In the genomic region with DNA sequence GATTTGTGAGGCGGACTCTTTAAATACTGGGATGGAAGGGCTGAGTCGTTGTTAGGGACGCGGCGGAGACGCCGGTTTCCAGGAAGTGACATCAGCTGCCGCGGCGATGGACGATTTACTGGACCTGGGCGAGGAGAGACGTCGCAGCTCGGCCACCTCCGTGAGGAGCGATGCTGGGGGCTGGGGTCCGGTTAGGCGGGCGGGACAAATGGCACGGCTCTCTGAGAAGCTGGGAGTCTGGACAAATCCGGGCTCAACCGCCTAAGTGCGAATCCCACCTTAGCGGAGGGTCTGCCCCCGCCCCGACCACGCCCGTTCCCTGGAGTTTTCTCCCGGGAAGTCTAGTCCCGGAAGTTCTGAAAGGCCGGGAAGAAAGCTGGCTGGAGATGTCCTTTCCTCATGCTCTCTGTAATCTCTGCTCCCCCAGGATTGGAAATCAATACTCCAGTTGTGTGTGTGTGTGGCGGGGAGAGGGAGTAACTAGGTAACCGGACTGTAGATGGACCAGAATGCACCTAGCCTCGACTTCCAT, we compare ENCODE assay signal across 8 mouse cellular contexts. TPM values are rescaled to one million over a fixed set of nuclear protein-coding genes. Genes with fewer than 3 reads are reported as not detected.
DNase-seq lines count a peak whose midpoint lies in the region; ATAC-seq and TF ChIP-seq lines count a peak whose summit lies in the region.

TSS of gene Ift43 (plus strand) at position 61 of the 532 bp plus-strand sequence.

- TF ChIP-seq POLR2A in spleen, adult 2 months (IDR thresholded peaks at IDR 0.05; ENCODE audit: low read depth, low read length): no peak

- no peaks in the 10 kb centered on the region; the same call in 1 of the 2 replicates for H3K4me1 ChIP-seq in spleen, adult 2 months (ENCODE audit: control insufficient read depth, insufficient read depth, insufficient read length)
- H3K4me1 ChIP-seq in embryonic facial prominence, embryonic 12.5 days: peaks cover 9% of the 10 kb centered on the region

- peak within 1 kb of the TSS; percentile 70 for H3K4me2 ChIP-seq in embryonic facial prominence, embryonic 12.5 days (replicated peaks)

- H3K9ac ChIP-seq in embryonic facial prominence, embryonic 12.5 days: peak within 1 kb of the TSS; percentile 48

- no peaks in the 10 kb centered on the region for H3K36me3 ChIP-seq in spleen, adult 2 months (ENCODE audit: control insufficient read depth, insufficient read depth, low read length)
- H3K36me3 ChIP-seq in embryonic facial prominence, embryonic 12.5 days: peaks cover 9% of the 10 kb centered on the region

- 0 out of 2 replicates have a peak, but pooled peaks cover 4% of the 10 kb centered on the region for H3K27me3 ChIP-seq in spleen, adult 2 months (ENCODE audit: control insufficient read depth, insufficient read depth, low read length)
- no peaks in the 10 kb centered on the region for H3K27me3 ChIP-seq in embryonic facial prominence, embryonic 12.5 days

- 3% methylated on average over 35 of the region's 35 CpGs for WGBS in spleen, adult 2 months
- WGBS in embryonic facial prominence, embryonic 12.5 days: under 1% methylated on average over 35 of the region's 35 CpGs

- H3K4me3 ChIP-seq in spleen, adult 2 months (ENCODE audit: extremely low read depth, insufficient read depth, insufficient read length): peak within 1 kb of the TSS; percentile 61
- peak within 1 kb of the TSS; percentile 63 for H3K4me3 ChIP-seq in embryonic facial prominence, embryonic 12.5 days

- ATAC-seq in embryonic facial prominence, embryonic 12.5 days (ENCODE audit: insufficient number of reproducible peaks, insufficient read depth, low FRiP score, low TSS enrichment): no peak; the same call in 1 of the 2 replicates

- peak in 1 of 2 experiments; percentile 21 for DNase-seq in spleen, adult 2 months (ENCODE audit: low read depth in 1 of 2, low spot score in 2 of 2)
- no peak for DNase-seq in spleen, postnatal 4 days (ENCODE audit: low spot score in 2 of 2)
- DNase-seq in heart, adult 8-10 months (ENCODE audit: low spot score): peak; percentile 82
- peak; percentile 78 to 88 for DNase-seq in kidney, adult 8-10 months
- DNase-seq in liver: peak; percentile 51
- DNase-seq in naive thymus-derived CD4-positive, alpha-beta T cell, adult 2 months (ENCODE audit: low read depth): peak; percentile 34
- peak; percentile 90 for DNase-seq in testis, postnatal 10 days (ENCODE audit: low spot score)

- H3K27ac ChIP-seq in spleen, adult 2 months (ENCODE audit: insufficient read depth, low read length): no peak within 1 kb of the TSS
- H3K27ac ChIP-seq in embryonic facial prominence, embryonic 12.5 days: peak within 1 kb of the TSS; percentile 12; the same call in 1 of the 2 replicates

- TF ChIP-seq CTCF in spleen, adult 2 months (IDR thresholded peaks at IDR 0.05; ENCODE audit: extremely low read depth, insufficient read depth, insufficient read length, insufficient replicate concordance): no peak

- no peaks in the 10 kb centered on the region for H3K9me3 ChIP-seq in embryonic facial prominence, embryonic 12.5 days

RNA-seq across cellular contexts. Expression of gene Ift43, which starts in this region (rescaled TPM):
- 2.6 and 4.0 TPM in 2 replicates for polyA plus RNA-seq in spleen, adult 2 months (2012; rRNA removed)
- polyA plus RNA-seq in embryonic facial prominence, embryonic 12.5 days (2016; fragmentation: Nextera tagmentation; extraction: Ambion mirVana): 82.2 and 84.7 TPM in 2 replicates
- 10 to 100 TPM; 24.9 to 32.3 (median 27.7) TPM for total RNA-seq in heart, adult 8-10 months (2022)

Comparison
In these comparisons a context has a peak if more than half of its experiments do, and no peak if none do; other contexts are left out.
1. RNA of gene Ift43 (polyA plus RNA-seq): 82.2 to 84.7 TPM in embryonic facial prominence, embryonic 12.5 days; 2.6 to 4.0 TPM in spleen, adult 2 months; every median in the first group is over 10 times any median in the second.
2. DNase-seq: peak in heart, adult 8-10 months (single experiment), kidney, adult 8-10 months (2 of 2), liver (single experiment), naive thymus-derived CD4-positive, alpha-beta T cell, adult 2 months (single experiment) and testis, postnatal 10 days (single experiment); none in spleen, postnatal 4 days (0 of 2).